Mouse (Mus musculus) embryonic fibroblast, embryonic 13.5 days (primary cell): ENCODE data around the gene Elp5. TPM values are rescaled to one million over a fixed set of nuclear protein-coding genes. Genes with fewer than 3 reads are reported as not detected.

Source experiments
- H3K27ac ChIP-seq: 2 replicates; pipeline ENCODE4 v1.5.1; 2012; ENCODE audit warnings: low read length, control low read depth, inconsistent platforms; ENCODE audit not compliant: insufficient read depth
- H3K4me1 ChIP-seq: 2 replicates; pipeline ENCODE4 v1.6.1; 2011; ENCODE audit warnings: low read length; ENCODE audit not compliant: control insufficient read depth, insufficient read depth
- H3K4me3 ChIP-seq: 2 replicates; pipeline ENCODE4 v1.5.1; 2011; ENCODE audit warnings: mild to moderate bottlenecking, control low read depth, low read length; ENCODE audit not compliant: insufficient read depth
- CTCF ChIP-seq: IDR thresholded peaks from 2 replicates; pipeline ENCODE4 v1.5.1; 2011; ENCODE audit warnings: mild to moderate bottlenecking, control low read depth, low read length, moderate library complexity, borderline replicate concordance; ENCODE audit not compliant: insufficient read depth
- POLR2A ChIP-seq: IDR thresholded peaks from 2 replicates; pipeline ENCODE4 v1.6.1; 2011; ENCODE audit warnings: low read depth, mild to moderate bottlenecking, control low read depth, low read length, moderate library complexity
- polyA plus RNA-seq: library from polyadenylated mRNA; stranded (reverse); fragments of >200 nt; gene quantifications from 2 replicates; pipeline ENCODE4 v1.2.4, GENCODE M21; 2011; ENCODE audit warnings: low read depth; ENCODE audit not compliant: missing spikeins, insufficient read length

Gene Elp5
- polyA plus RNA-seq, 1 experiment, result 68.8 TPM

DNA sequence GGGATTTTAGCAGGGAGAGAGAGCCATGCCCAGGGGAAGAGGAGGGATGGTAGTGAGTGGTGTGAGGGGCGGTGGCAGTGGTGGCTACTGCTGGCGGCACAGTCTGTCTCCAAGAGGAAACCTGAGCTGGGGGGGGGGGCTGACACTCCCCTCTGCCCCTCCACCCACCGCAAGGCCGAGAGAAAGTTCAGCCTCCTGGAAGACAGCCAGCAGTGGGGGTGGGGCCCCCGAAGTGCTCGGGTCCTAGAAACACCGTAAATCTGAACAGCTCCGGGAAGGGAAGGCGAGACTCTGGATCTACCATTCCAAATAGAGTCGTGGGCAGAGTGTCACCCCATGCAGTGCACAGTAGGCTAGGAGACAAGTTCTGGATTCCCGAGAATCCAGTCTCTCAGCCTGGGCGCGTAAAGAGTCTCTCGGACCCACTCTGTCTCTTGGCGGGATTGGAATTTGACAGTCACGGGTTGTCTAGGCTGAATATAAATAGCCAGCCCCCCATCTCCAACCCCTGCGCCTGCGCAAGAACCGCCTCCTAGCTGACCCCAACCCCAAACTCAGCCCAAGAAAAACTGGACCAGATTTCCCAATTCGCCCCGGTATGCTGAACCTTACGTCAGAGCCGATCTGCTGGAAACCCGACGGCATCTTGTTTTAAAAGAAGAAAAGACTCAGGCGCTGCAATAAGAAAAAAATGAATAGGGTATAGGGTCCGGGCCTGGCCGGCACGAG, 34.8 kb downstream of the Elp5 start:
- H3K4me3 ChIP-seq, result peak overlapping the region; percentile 50
- TF ChIP-seq POLR2A (no peak), CTCF (no peak)
- no peak overlapping the region for H3K27ac ChIP-seq
- no peaks in the 10 kb centered on the region for H3K4me1 ChIP-seq

DNA sequence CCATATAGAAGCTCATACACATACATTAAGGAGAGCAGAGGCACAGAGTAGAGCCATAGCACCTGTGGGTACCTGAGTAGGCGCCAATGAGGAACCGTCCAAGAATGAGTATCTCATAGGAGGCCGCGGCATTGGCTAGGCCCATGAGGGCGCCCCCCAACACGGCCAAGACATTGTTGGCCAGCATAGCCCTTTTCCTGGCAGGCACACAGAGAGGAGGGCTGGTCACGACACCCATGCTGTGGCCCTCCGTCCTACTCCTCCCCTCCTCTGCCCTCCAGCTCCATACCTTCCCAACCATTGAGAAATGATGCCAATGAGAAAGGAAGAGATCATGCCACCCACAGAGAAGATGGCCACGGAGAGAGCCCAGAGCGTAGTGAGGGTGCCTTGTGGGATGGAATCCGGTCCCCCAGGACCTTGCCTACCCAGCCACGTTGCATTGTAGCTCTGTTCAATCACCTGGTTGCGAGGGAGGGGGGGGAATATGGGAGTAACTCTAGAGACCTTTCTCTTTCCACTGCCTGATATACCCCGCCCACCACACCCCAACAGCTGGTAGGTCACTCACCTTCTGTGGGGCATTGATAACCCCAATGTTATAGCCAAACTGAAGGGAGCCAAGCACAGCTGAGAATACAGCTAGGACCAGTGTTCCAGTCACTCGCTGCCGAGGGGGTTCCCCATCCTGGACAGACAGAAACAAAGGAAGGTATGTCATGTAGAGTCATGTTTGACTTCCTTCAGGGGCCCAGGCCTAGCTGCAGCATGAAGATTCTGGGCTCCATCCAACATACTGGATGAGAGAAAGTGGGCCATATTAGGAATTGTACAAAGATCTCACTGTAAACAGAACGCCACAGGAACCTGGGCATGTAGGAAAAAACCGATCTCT, 36.1 kb downstream of the Elp5 start:
- TF ChIP-seq POLR2A, result no peak
- no peak for TF ChIP-seq CTCF
- Histone ChIP-seq H3K4me1 (no peaks in the 10 kb centered on the region), H3K4me3 (no peak overlapping the region), H3K27ac (no peak overlapping the region)

DNA sequence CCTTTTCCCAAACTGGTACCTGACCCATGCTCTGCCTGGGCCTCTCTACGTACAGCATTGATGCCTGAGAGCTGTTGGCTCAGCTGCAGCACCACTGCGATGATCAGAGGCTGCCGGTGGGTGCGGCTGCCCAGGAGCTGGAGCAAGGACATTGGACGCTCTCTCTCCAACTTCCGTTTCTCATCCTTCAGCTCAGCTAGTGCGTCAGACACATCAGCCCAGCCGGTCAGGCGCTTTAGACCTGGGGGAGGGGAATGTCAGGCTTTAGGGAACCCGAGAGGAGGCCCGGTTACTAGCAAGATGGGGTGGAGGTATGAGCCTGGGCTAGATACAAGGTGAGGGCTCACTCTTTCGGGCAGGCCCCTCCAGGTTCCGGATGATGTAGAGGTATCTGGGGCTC, 37.1 kb downstream of the Elp5 start:
- TF ChIP-seq CTCF, result no peak
- no peak for TF ChIP-seq POLR2A

DNA sequence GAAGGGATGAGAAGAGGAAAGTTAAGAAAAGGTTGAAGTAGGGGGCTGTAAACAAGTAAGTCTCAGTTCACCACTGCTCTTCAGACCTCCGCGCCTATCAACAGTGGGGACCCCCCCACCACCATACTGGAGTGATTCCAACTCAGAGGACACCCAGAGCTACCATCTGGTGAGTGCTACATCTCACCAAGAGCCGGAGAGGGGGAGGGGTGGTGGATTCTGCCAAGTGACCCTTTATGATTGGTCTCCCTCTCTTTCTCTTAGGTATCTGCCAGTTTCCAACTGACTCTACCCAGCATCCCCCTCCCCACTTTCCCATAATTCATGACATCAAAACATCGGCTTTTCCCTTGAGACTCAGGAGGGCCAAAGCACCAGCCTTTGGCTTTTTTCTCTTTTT, 41.4 kb downstream of the Elp5 start:
- Histone ChIP-seq H3K27ac (no peak overlapping the region), H3K4me1 (no peaks in the 10 kb centered on the region), H3K4me3 (no peak overlapping the region)
- TF ChIP-seq POLR2A (no peak), CTCF (no peak)

More for the DNA sequence above, 37.1 kb downstream of the Elp5 start:
- H3K4me1 ChIP-seq, result no peaks in the 10 kb centered on the region
- H3K27ac ChIP-seq, result no peak overlapping the region
- H3K4me3 ChIP-seq, result no peak overlapping the region

- no peak overlapping the region for H3K27ac ChIP-seq
- H3K4me1 ChIP-seq, result no peaks in the 10 kb centered on the region
- no peak overlapping the region for H3K4me3 ChIP-seq
- no peak for TF ChIP-seq POLR2A
- no peak for TF ChIP-seq CTCF
These were observed 42.6 kb downstream of the Elp5 start for GRCm38 (mm10) chr11:69939731-69940130.

DNA sequence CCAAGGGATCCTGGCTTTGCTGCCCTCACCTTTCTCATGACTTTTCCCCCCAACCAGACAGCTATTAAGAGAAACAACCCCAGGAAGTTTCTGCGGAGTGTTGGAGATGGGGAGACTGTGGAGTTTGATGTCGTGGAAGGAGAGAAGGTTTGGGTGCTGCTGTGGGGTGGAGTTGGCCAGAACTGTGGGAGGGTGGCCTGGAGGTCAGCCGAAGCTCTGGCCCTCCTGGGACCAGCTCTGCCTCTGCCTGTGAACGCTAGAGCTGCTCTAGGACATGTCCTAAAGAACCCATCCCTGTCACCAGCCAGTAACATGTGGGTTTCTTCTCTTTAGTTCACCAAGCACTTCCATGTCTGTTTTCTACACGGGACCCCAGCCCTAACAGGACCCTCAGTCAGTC, 43.1 kb downstream of the Elp5 start:
- Histone ChIP-seq H3K27ac (no peak overlapping the region), H3K4me1 (no peaks in the 10 kb centered on the region), H3K4me3 (no peak overlapping the region)
- TF ChIP-seq POLR2A, result no peak
- no peak for TF ChIP-seq CTCF

GRCm38 (mm10) chr11:69938401-69938979, 43.8 kb downstream of the Elp5 start:
- H3K4me3 ChIP-seq, result no peak overlapping the region
- no peak overlapping the region for H3K27ac ChIP-seq
- TF ChIP-seq CTCF, result no peak
- TF ChIP-seq POLR2A, result no peak
- no peaks in the 10 kb centered on the region for H3K4me1 ChIP-seq

DNA sequence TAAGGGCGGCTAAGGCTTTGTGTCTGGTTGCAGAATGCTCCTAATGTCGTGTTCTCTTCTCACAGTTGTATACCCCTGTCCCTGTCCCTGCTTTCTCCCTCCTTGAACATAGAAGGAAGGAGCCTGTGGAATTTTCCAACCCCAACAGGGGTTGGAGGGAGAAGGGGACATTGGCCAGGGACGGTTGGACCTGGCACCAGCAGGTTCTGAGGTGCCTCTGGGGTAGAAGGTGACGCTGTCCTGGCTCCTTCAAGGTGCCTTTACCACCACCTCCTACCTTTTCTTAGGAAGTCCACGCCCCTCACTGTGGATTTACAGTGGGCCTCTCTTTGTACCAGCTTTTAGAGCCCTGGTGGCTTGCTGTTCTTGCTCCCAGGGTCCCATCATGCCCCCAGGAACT, 44.5 kb downstream of the Elp5 start:
- Histone ChIP-seq H3K4me3 (no peak overlapping the region), H3K4me1 (no peaks in the 10 kb centered on the region), H3K27ac (no peak overlapping the region)
- TF ChIP-seq CTCF, result no peak
- TF ChIP-seq POLR2A, result no peak

- Histone ChIP-seq H3K27ac (no peak overlapping the region), H3K4me1 (no peaks in the 10 kb centered on the region), H3K4me3 (no peak overlapping the region)
- TF ChIP-seq POLR2A, result no peak
- TF ChIP-seq CTCF, result no peak
These were observed 44.9 kb downstream of the Elp5 start for GRCm38 (mm10) chr11:69937385-69937784.
